Mouse (Mus musculus) kidney, embryonic 14.5 days (tissue): ENCODE measurements around the gene Cd8b1. TPM values are rescaled to one million over a fixed set of nuclear protein-coding genes. Genes with fewer than 3 reads are reported as not detected.
A peak's percentile ranks its signal among the peaks of the same experiment; 100 is the strongest.

Experiments
- ATAC-seq: fragments of 200-750 bp; cut with Nextera tagmentation; 2 replicates; pipeline ENCODE4 v1.8.0; 2017; ENCODE audit warnings: moderate number of reproducible peaks, mild to moderate bottlenecking, moderate TSS enrichment, moderate library complexity; ENCODE audit not compliant: low FRiP score, low TSS enrichment
- H3K27ac ChIP-seq: fragments of 300-500 bp; sonication (generic); 2 replicates; pipeline ENCODE4 v1.5.1; 2014; ENCODE audit warnings: low read depth, mild to moderate bottlenecking, low read length, moderate library complexity, mixed read lengths
- H3K27me3 ChIP-seq: fragments of 300-500 bp; sonication (generic); 2 replicates; pipeline ENCODE4 v1.6.1; 2014; ENCODE audit warnings: mild to moderate bottlenecking, low read length; ENCODE audit not compliant: control insufficient read depth, insufficient read depth
- H3K36me3 ChIP-seq: fragments of 300-500 bp; sonication (generic); 2 replicates; pipeline ENCODE4 v1.6.1; 2014; ENCODE audit warnings: low read length, mixed read lengths; ENCODE audit not compliant: control insufficient read depth, insufficient read depth
- H3K4me1 ChIP-seq: fragments of 300-500 bp; sonication (generic); 2 replicates; pipeline ENCODE4 v1.6.1; 2014; ENCODE audit warnings: low read length, mixed read lengths; ENCODE audit not compliant: control insufficient read depth, insufficient read depth
- H3K4me2 ChIP-seq: fragments of 300-500 bp; sonication (generic); replicated peaks from 2 replicates; pipeline ENCODE4 v1.6.1; 2014; ENCODE audit warnings: low read depth, mild to moderate bottlenecking, low read length
- H3K4me3 ChIP-seq: fragments of 300-500 bp; sonication (generic); 2 replicates; pipeline ENCODE4 v1.5.1; 2014; ENCODE audit warnings: mild to moderate bottlenecking, low read length
- H3K9ac ChIP-seq: fragments of 300-500 bp; sonication (generic); 2 replicates; pipeline ENCODE4 v1.6.1; 2014; ENCODE audit warnings: low read depth, mild to moderate bottlenecking, low read length, moderate library complexity
- H3K9me3 ChIP-seq: fragments of 300-500 bp; sonication (generic); 2 replicates; pipeline ENCODE4 v1.6.1; 2016; ENCODE audit warnings: low read length; ENCODE audit not compliant: control insufficient read depth
- WGBS: fragments of 180-500 bp; shearing (Covaris S2); extraction: QIAGEN DNeasy Blood & Tissue Kit; methylation state at CpG from one replicate; pipeline ENCODE4 v1.1.7; 2014; 5-methylcytosine and 5-hydroxymethylcytosine counted together
- polyA plus RNA-seq: library from polyadenylated mRNA; unstranded; fragments of >200 nt; fragmentation: Nextera tagmentation; extraction: Ambion mirVana; gene quantifications from 2 replicates; pipeline ENCODE4 v1.2.1, GENCODE M21; 2014

Gene Cd8b1
- polyA plus RNA-seq, 1 experiment from 2014 or later: not detected

- ATAC-seq: no peak
- Histone ChIP-seq H3K27ac (no peak overlapping the region), H3K27me3 (no peaks in the 10 kb centered on the region), H3K4me2 (no peak overlapping the region), H3K9ac (no peak overlapping the region), H3K9me3 (no peaks in the 10 kb centered on the region), H3K4me1 (0 out of 2 replicates have a peak, but pooled peaks cover 3% of the 10 kb centered on the region), H3K4me3 (no peak overlapping the region), H3K36me3 (no peaks in the 10 kb centered on the region)
- WGBS: 88% methylated on average over 7 of the region's 7 CpGs
These were observed 34.9 kb downstream of the Cd8b1 start for GRCm38 (mm10) chr6:71357493-71357892.

- WGBS: 86% methylated on average over 4 of the region's 4 CpGs
These were observed 37.6 kb downstream of the Cd8b1 start for GRCm38 (mm10) chr6:71360221-71360620.

GRCm38 (mm10) chr6:71360751-71361150 is 38.2 kb downstream of the Cd8b1 start:
- Histone ChIP-seq H3K9me3 (no peaks in the 10 kb centered on the region), H3K4me1 (0 out of 2 replicates have a peak, but pooled peaks cover 3% of the 10 kb centered on the region), H3K4me2 (no peak overlapping the region), H3K27ac (no peak overlapping the region), H3K4me3 (no peak overlapping the region), H3K27me3 (no peaks in the 10 kb centered on the region), H3K36me3 (no peaks in the 10 kb centered on the region), H3K9ac (no peak overlapping the region)
- no peak for ATAC-seq
- WGBS: 68% methylated on average over 5 of the region's 5 CpGs

More at GRCm38 (mm10) chr6:71360221-71360620, 37.6 kb downstream of the Cd8b1 start:
- no peak overlapping the region for H3K4me2 ChIP-seq
- no peak overlapping the region for H3K9ac ChIP-seq
- H3K36me3 ChIP-seq: no peaks in the 10 kb centered on the region
- no peak for ATAC-seq
- H3K4me1 ChIP-seq: 0 out of 2 replicates have a peak, but pooled peaks cover 3% of the 10 kb centered on the region
- no peak overlapping the region for H3K4me3 ChIP-seq
- H3K9me3 ChIP-seq: no peaks in the 10 kb centered on the region
- no peak overlapping the region for H3K27ac ChIP-seq
- H3K27me3 ChIP-seq: no peaks in the 10 kb centered on the region

GRCm38 (mm10) chr6:71361156-71361670 is 38.6 kb downstream of the Cd8b1 start:
- Histone ChIP-seq H3K9ac (no peak overlapping the region), H3K4me1 (0 out of 2 replicates have a peak, but pooled peaks cover 3% of the 10 kb centered on the region), H3K36me3 (no peaks in the 10 kb centered on the region), H3K27me3 (no peaks in the 10 kb centered on the region), H3K4me2 (no peak overlapping the region), H3K4me3 (no peak overlapping the region), H3K9me3 (no peaks in the 10 kb centered on the region), H3K27ac (no peak overlapping the region)
- 67% methylated on average over 10 of the region's 10 CpGs for WGBS
- 0 out of 2 replicates have a peak, but pooled peaks have one; percentile 35 for ATAC-seq

GRCm38 (mm10) chr6:71363995-71364394 is 41.4 kb downstream of the Cd8b1 start:
- ATAC-seq: no peak
- Histone ChIP-seq H3K4me2 (no peak overlapping the region), H3K27ac (no peak overlapping the region), H3K4me1 (0 out of 2 replicates have a peak, but pooled peaks cover 3% of the 10 kb centered on the region), H3K9me3 (no peaks in the 10 kb centered on the region), H3K4me3 (no peak overlapping the region), H3K27me3 (no peaks in the 10 kb centered on the region), H3K36me3 (no peaks in the 10 kb centered on the region), H3K9ac (no peak overlapping the region)
- WGBS: 80% methylated on average over 2 of the region's 2 CpGs

- ATAC-seq: no peak
- H3K9ac ChIP-seq: no peak overlapping the region
- H3K27ac ChIP-seq: no peak overlapping the region
- no peaks in the 10 kb centered on the region for H3K27me3 ChIP-seq
- no peak overlapping the region for H3K4me3 ChIP-seq
- 88% methylated on average over 6 of the region's 6 CpGs for WGBS
- no peaks in the 10 kb centered on the region for H3K36me3 ChIP-seq
- H3K4me2 ChIP-seq: no peak overlapping the region
- H3K9me3 ChIP-seq: no peaks in the 10 kb centered on the region
- no peaks in the 10 kb centered on the region for H3K4me1 ChIP-seq
These were observed 46.8 kb downstream of the Cd8b1 start for GRCm38 (mm10) chr6:71369416-71369815.

GRCm38 (mm10) chr6:71371085-71371605 is 48.6 kb downstream of the Cd8b1 start:
- 80% methylated on average over 5 of the region's 5 CpGs for whole genome bisulfite sequencing

GRCm38 (mm10) chr6:71372041-71372720 is 49.6 kb downstream of the Cd8b1 start:
- H3K36me3 ChIP-seq: no peaks in the 10 kb centered on the region
- WGBS: 87% methylated on average over 5 of the region's 5 CpGs
- ATAC-seq: no peak

More at GRCm38 (mm10) chr6:71371085-71371605, 48.6 kb downstream of the Cd8b1 start:
- Histone ChIP-seq H3K27ac (no peak overlapping the region), H3K36me3 (no peaks in the 10 kb centered on the region), H3K4me2 (no peak overlapping the region), H3K4me1 (no peaks in the 10 kb centered on the region), H3K4me3 (no peak overlapping the region), H3K9ac (no peak overlapping the region), H3K27me3 (no peaks in the 10 kb centered on the region), H3K9me3 (no peaks in the 10 kb centered on the region)
- ATAC-seq: no peak

GRCm38 (mm10) chr6:71373249-71373775 is 50.7 kb downstream of the Cd8b1 start, which contains the start of gene Cd8a:
Gene Cd8a, plus strand, starts transcription at chr6:71373427.
- ATAC-seq: no peak
- Histone ChIP-seq H3K27ac (no peak within 1 kb of the TSS), H3K36me3 (no peaks in the 10 kb centered on the region), H3K9me3 (no peaks in the 10 kb centered on the region), H3K27me3 (no peaks in the 10 kb centered on the region), H3K4me1 (no peaks in the 10 kb centered on the region), H3K9ac (no peak within 1 kb of the TSS), H3K4me3 (no peak within 1 kb of the TSS), H3K4me2 (no peak within 1 kb of the TSS)
- WGBS: 73% methylated on average over 14 of the region's 14 CpGs

More at GRCm38 (mm10) chr6:71372041-71372720, 49.6 kb downstream of the Cd8b1 start:
- Histone ChIP-seq H3K27me3 (no peaks in the 10 kb centered on the region), H3K4me2 (no peak overlapping the region), H3K4me3 (no peak overlapping the region), H3K9me3 (no peaks in the 10 kb centered on the region), H3K4me1 (no peaks in the 10 kb centered on the region), H3K27ac (no peak overlapping the region), H3K9ac (no peak overlapping the region)
